Mouse (Mus musculus): ENCODE data around the gene Cavin1. TPM values are rescaled to one million over a fixed set of nuclear protein-coding genes. Genes with fewer than 3 reads are reported as not detected.

Cavin1 gene
- polyA plus RNA-seq, 1 experiment from 2014 or later, result 139 TPM

DNA sequence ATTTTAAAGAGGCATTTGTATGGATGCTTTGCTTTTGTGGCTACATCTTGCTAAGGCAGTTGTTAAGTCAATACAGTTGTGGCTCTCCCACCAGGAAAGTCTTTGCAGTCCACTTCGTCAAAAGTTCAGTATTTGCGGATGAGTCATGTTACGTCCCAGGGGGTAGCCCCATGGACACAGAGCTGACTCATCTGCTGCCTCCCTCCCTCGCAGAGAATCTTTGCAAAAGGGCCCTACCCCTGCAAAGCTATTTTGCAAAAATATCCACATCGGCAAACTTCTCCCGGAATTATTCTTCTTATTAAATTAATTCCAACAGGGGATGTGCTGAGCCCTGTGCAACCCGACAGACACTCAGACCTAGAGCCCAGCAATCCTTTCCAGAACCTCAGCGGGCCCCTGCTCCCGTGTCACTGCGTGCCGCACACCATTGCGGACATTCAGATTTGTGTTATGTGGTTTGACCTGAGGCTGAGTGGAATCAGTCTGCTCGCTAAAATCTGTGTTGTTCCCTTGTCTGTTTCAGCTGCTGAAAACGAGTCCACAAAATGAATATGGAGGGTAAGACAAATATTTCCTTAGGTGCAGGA, 3.8 kb upstream of the Cavin1 start:
- no peak for DNase-seq (ENCODE audit: low spot score)
- no peak overlapping the region for H3K27ac ChIP-seq
- peaks cover 36% of the 10 kb centered on the region for H3K4me1 ChIP-seq
- no peaks in the 10 kb centered on the region for H3K36me3 ChIP-seq
- WGBS, result 69% methylated on average over 14 of the region's 14 CpGs
- no peaks in the 10 kb centered on the region for H3K9me3 ChIP-seq
- peaks cover 52% of the 10 kb centered on the region for H3K27me3 ChIP-seq (ENCODE audit: insufficient read depth, poor library complexity, severe bottlenecking)
- no peak overlapping the region for H3K4me3 ChIP-seq

DNA sequence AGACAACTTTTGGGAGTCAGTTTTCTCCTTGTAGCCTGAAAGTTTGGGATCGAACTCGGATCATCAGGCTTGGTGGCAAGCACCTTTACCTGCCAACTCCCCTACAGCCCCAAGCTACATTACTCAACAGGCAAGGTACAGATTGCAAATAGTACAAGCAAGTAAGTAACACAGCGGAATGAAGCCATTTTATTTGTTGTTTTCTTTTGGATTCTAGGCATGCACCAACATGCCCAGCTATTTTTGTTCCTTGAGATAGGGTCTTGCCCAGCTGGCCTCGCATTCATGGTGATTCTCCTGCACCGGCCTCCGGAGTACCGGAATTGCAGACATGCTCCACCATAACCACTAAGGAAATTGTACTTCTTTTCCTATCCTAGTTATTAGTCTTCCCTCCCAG, 2.6 kb upstream of the Cavin1 start:
- Histone ChIP-seq H3K27me3 (ENCODE audit: insufficient read depth, poor library complexity, severe bottlenecking) (peaks cover 64% of the 10 kb centered on the region), H3K9me3 (no peaks in the 10 kb centered on the region), H3K27ac (no peak overlapping the region), H3K4me1 (peaks cover 41% of the 10 kb centered on the region), H3K4me3 (no peak overlapping the region), H3K36me3 (no peaks in the 10 kb centered on the region)
- WGBS, result 87% methylated on average over 7 of the region's 7 CpGs
- DNase-seq (ENCODE audit: low spot score), result no peak

DNA sequence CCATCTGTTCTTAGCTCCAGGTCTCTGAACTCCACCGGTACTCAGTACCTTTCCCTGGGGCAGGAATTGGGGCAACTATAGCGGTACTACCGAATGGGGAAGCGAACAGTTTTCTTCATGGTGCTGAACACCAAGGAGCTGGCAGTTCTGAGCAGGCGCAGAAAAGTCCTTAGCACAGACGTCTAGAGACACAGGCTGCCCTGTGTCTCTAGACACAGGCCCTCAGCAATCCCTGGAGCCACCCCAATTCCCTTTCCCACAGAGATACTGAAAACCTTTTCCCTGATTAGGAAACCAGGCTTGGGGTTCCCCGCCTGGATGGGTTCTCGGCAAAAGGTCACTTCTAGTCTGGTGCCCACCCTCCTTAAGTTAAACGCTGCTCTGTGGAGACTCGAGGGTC, 768 bp upstream of the Cavin1 start:
- Histone ChIP-seq H3K9me3 (no peaks in the 10 kb centered on the region), H3K4me3 (peak overlapping the region; percentile 82; the same call in 1 of the 2 replicates), H3K27ac (peak overlapping the region; percentile 95; the same call in 1 of the 2 replicates), H3K27me3 (ENCODE audit: insufficient read depth, poor library complexity, severe bottlenecking) (peaks cover 77% of the 10 kb centered on the region), H3K36me3 (peaks cover 3% of the 10 kb centered on the region; the same call in 1 of the 2 replicates), H3K4me1 (peaks cover 55% of the 10 kb centered on the region)
- 60% methylated on average over 10 of the region's 10 CpGs for WGBS
- no peak for DNase-seq (ENCODE audit: low spot score)

DNA sequence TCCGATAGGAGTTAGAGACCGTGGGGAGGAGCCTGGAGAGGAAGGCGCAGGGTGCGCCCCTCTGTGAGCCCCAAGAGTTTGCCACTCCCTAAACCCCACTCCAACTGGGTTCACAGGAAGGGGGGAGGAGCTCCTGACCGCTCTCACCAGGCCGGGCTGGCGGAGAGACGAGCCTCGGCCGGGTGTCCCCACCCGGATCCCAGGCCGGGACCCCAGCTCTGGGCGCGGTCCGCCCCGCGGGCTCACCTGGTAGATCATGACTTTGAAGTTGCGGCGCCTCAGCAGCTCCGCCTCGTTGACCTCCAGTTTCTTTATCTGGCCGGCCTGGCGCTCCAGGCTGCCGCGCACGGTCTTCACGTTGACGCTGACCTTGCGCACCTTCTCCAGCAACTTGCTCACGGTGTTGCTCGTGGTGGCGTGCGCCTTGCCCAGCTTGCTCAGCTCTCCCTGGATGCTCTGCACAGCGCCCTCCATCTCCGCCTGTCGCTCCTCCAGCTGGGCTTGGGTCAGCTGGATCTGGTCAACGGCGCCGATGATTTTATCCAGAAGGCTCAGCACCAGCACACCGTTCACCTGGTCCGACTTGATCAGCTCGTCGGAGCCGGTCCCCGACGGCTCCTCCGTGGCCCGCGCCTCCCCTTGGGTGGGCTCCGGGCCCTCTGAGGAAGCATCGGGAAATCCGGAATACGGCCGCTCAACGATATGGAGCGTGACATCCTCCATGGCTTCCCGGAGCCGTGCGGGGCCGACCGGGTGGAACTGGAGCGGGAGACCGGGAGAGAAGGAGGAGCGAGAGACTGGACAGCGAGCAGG, 737 bp downstream of the Cavin1 start:
- H3K36me3 ChIP-seq, result peaks cover 15% of the 10 kb centered on the region; the same call in 1 of the 2 replicates
- H3K27ac ChIP-seq, result peak overlapping the region; percentile 95
- H3K4me3 ChIP-seq, result peak overlapping the region; percentile 82
- DNase-seq (ENCODE audit: low spot score), result no peak
- H3K9me3 ChIP-seq, result no peaks in the 10 kb centered on the region
- WGBS, result under 1% methylated on average over 65 of the region's 65 CpGs
- H3K4me1 ChIP-seq, result peaks cover 67% of the 10 kb centered on the region
- H3K27me3 ChIP-seq (ENCODE audit: insufficient read depth, poor library complexity, severe bottlenecking), result peaks cover 76% of the 10 kb centered on the region

DNA sequence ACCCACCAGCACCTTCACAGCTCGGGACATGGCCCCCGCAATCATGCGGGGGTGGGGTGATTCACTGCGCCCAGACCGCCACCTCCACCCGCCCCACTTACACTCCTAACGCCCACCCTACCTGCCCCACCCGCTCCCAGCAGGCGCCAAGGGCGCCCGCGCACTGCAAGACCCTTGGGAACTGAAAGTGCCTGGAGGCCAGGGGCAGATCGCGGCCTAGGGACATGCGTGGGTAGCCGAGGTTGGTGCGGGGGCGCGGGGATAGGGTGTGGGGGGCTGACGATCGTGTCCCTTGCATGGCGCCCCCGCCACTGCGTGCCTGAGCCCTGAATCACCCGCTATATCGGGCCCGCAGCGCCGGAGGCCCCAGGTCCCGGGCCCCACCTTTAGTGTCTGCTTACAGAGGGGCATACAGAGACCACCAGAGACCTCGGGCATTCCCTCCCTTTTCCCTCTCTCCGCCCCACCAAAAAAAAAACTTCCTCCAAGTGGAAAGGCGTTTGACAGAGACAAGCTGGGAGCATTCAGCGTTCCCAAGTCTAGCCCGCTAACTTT, 1.4 kb downstream of the Cavin1 start:
- Histone ChIP-seq H3K4me1 (peaks cover 72% of the 10 kb centered on the region), H3K27ac (peak overlapping the region; percentile 95), H3K4me3 (peak overlapping the region; percentile 82), H3K9me3 (no peaks in the 10 kb centered on the region), H3K27me3 (ENCODE audit: insufficient read depth, poor library complexity, severe bottlenecking) (peaks cover 76% of the 10 kb centered on the region), H3K36me3 (peaks cover 22% of the 10 kb centered on the region)
- no peak for DNase-seq (ENCODE audit: low spot score)
- whole genome bisulfite sequencing, result 3% methylated on average over 34 of the region's 35 CpGs

DNA sequence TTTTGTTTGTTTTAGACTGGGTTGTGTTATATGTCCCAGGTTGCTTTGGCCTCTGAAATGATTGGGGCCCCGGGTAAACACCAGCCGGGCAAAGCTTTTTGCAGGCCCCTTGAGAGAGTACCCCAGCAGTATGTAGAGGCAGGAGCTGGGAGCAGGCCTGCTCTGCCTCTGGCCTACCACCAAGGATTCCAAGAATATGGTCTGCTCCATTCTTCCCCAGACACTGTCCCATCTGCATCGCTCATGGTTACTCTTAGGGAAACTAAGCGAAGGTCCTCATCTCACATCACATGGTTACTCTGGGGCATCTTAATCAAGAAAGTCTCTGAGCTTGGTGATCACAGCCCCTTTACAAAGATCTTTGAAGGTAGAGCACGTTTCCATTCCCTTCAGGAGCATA, 2.2 kb downstream of the Cavin1 start:
- H3K4me3 ChIP-seq, result peak overlapping the region; percentile 82
- peak overlapping the region; percentile 95 for H3K27ac ChIP-seq

DNA sequence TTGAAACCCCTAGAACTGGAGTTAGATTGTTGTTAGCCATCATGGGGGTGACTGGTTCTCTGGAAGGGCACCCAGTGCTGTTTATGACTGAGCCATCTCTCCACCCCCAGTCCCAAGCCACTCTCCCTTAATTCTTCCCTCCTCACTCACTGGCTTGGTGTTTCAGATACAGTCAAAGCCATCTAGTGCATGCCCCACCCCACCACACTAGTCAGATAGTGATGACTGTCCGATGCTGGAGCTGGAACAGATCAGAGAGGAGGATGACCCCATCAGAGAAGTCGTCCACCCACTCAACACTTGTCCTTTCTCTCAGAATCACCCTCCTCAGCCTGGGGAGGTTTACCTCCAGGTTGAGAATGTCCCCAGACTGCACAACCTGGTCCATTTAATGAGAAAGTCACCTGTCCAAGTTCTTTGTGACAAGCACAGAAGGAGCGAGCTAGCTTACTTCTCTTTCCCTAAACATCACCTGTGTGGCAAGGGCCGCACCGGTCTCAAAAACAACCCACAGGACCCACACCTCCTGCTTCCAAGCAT, 2.7 kb downstream of the Cavin1 start:
- peak overlapping the region; percentile 95 for H3K27ac ChIP-seq
- WGBS, result 69% methylated on average over 5 of the region's 5 CpGs
- peaks cover 67% of the 10 kb centered on the region for H3K27me3 ChIP-seq (ENCODE audit: insufficient read depth, poor library complexity, severe bottlenecking)
- H3K4me1 ChIP-seq, result peaks cover 85% of the 10 kb centered on the region
- H3K36me3 ChIP-seq, result peaks cover 29% of the 10 kb centered on the region
- H3K4me3 ChIP-seq, result peak overlapping the region; percentile 82
- no peaks in the 10 kb centered on the region for H3K9me3 ChIP-seq
- no peak for DNase-seq (ENCODE audit: low spot score)

More for the DNA sequence above, 2.2 kb downstream of the Cavin1 start:
- peaks cover 80% of the 10 kb centered on the region for H3K4me1 ChIP-seq
- H3K9me3 ChIP-seq, result no peaks in the 10 kb centered on the region
- WGBS, result 69% methylated on average over 5 of the region's 5 CpGs
- no peak for DNase-seq (ENCODE audit: low spot score)
- H3K27me3 ChIP-seq (ENCODE audit: insufficient read depth, poor library complexity, severe bottlenecking), result peaks cover 73% of the 10 kb centered on the region
- peaks cover 29% of the 10 kb centered on the region for H3K36me3 ChIP-seq

DNA sequence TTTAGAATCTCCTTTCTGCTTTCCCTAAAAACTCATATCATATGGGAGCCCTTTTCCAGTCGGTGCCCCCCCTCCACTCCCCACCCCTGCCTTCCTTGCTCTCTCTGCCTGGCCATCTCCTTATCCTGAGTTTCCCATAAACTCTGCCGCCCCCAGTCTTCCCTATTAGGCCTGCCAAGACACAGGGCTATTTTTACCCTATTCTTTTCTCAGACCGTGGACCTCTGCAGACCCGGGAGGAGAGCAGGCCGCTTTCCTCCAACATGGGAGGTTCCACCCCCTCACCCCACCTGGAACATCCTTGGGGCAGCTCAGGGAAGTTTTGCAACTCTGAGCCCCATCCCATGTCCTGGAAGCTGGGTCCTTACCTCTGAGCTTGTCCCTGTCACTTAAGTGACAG, 3.3 kb downstream of the Cavin1 start:
- Histone ChIP-seq H3K36me3 (peaks cover 34% of the 10 kb centered on the region), H3K4me3 (peak overlapping the region; percentile 82), H3K4me1 (peaks cover 91% of the 10 kb centered on the region), H3K27ac (peak overlapping the region; percentile 95), H3K27me3 (ENCODE audit: insufficient read depth, poor library complexity, severe bottlenecking) (peaks cover 62% of the 10 kb centered on the region), H3K9me3 (no peaks in the 10 kb centered on the region)
- 25% methylated on average over 5 of the region's 5 CpGs for WGBS
- no peak for DNase-seq (ENCODE audit: low spot score)

DNA sequence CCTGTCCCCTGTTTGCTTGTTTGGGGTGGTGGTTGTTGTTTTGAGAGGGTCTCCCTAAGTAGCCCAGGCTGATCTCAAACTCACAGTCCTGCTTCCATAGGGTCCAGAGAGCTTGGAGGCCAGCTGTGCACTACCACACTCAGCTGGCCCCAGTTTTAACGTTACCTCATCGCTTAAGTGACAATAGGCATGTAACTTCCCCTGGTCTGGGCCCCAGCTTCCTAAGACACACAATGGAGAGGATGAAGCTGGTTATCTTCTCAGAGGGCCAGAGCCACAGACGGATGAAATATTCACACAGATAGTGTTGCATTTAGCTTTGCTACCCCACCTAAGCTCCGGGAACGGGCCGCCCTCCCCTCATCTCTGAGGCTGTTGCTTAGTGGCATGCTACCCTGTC, 4.9 kb downstream of the Cavin1 start:
- peaks cover 46% of the 10 kb centered on the region for H3K27me3 ChIP-seq (ENCODE audit: insufficient read depth, poor library complexity, severe bottlenecking)
- peak overlapping the region; percentile 82; the same call in 1 of the 2 replicates for H3K4me3 ChIP-seq
- WGBS, result 47% methylated on average over 6 of the region's 6 CpGs
- no peak for DNase-seq (ENCODE audit: low spot score)
- H3K27ac ChIP-seq, result peak overlapping the region; percentile 95
- H3K9me3 ChIP-seq, result no peaks in the 10 kb centered on the region
- H3K36me3 ChIP-seq, result peaks cover 37% of the 10 kb centered on the region
- H3K4me1 ChIP-seq, result peaks cover 90% of the 10 kb centered on the region

DNA sequence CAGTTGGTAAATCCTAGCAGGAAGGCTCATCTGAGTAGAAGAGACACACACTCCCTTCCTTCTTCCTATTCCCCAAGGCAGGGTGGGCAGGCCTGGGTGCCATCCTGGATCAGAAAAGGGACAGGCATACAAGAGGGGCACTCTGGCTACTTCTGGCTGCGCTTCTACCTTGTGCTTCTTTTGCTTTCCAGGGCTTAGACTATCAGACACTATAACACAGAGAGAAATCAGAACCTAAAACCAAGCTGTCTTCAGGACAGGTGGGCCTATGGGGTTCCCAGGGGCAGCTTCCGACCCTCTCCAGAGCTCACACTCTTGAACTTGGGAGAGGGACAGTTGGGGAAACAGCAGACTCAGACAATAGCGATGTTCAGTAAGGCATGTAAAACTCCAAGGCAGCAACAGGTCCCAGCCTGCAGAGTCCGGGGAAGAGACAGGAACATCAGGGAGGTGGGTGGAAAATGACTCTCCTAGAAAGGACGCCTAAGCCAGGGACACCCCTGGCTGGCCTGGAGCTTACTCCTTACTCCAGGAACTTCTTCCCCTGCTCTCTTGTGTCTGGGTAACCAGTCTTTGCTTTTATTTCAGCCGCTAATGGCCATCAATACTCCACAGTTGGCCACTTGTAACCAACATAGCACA, 5.7 kb downstream of the Cavin1 start:
- peaks cover 39% of the 10 kb centered on the region for H3K27me3 ChIP-seq (ENCODE audit: insufficient read depth, poor library complexity, severe bottlenecking)
- H3K36me3 ChIP-seq, result peaks cover 37% of the 10 kb centered on the region
- no peaks in the 10 kb centered on the region for H3K9me3 ChIP-seq
- H3K4me3 ChIP-seq, result peak overlapping the region; percentile 5; the same call in 1 of the 2 replicates
- peaks cover 91% of the 10 kb centered on the region for H3K4me1 ChIP-seq
- WGBS, result 78% methylated on average over 6 of the region's 6 CpGs
- peak overlapping the region; percentile 95 for H3K27ac ChIP-seq
- DNase-seq (ENCODE audit: low spot score), result no peak

DNA sequence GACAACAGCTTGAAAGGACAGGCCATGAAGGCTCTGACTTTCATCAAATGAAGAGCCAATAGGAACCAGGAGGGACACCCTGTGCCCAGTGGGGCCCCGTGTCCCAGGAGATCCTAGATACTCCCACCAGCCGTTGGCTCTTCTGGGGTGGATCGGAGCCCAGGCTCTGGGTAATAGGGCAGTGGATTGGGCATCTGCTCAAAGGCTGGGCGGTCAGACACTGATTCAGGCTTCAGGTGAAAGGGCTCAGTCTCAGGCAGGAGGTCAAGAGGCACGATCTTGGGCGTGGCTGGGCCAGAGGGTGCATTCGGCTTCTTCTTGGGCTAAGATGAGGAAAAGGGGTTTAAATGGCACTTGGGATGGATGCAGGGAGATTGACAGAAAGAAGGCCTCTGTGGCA, 6.5 kb downstream of the Cavin1 start:
- 84% methylated on average over 7 of the region's 7 CpGs for WGBS
- Histone ChIP-seq H3K4me3 (no peak overlapping the region), H3K27me3 (ENCODE audit: insufficient read depth, poor library complexity, severe bottlenecking) (peaks cover 33% of the 10 kb centered on the region), H3K27ac (no peak overlapping the region), H3K9me3 (no peaks in the 10 kb centered on the region), H3K36me3 (peaks cover 38% of the 10 kb centered on the region), H3K4me1 (peaks cover 91% of the 10 kb centered on the region)
- DNase-seq (ENCODE audit: low spot score), result no peak

DNA sequence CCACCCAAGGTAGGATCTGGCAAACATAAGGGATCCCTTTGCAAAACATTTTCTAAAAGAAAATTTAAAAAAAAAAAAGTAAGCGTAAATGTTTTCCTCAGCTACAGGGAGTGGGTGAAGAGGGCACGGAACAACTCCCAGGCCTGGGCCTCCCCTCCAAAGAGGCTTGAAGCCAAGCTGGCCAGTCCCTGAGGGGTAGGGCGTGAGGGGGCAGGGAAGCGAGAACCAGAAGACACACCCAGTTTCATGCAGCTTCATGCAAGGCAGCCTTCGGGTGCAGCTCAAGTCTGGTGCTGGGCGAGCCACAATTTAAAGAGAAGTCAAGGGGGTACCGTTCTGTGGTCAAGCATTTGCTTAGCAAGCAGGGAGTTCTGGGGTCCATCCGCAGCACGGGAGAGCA, 7.0 kb downstream of the Cavin1 start:
- no peaks in the 10 kb centered on the region for H3K9me3 ChIP-seq
- peaks cover 43% of the 10 kb centered on the region for H3K36me3 ChIP-seq
- H3K27me3 ChIP-seq (ENCODE audit: insufficient read depth, poor library complexity, severe bottlenecking), result peaks cover 33% of the 10 kb centered on the region
- WGBS, result 77% methylated on average over 9 of the region's 9 CpGs
- no peak overlapping the region for H3K4me3 ChIP-seq
- peak overlapping the region; percentile 24; the same call in 1 of the 2 replicates for H3K27ac ChIP-seq
- DNase-seq (ENCODE audit: low spot score), result no peak
- peaks cover 92% of the 10 kb centered on the region for H3K4me1 ChIP-seq

Measured in heart, embryonic 10.5 days (tissue).